Mouse (Mus musculus) gastrocnemius, postnatal 25 days (tissue): ENCODE results near the gene Polr1d. TPM values are rescaled to one million over a fixed set of nuclear protein-coding genes. Genes with fewer than 3 reads are reported as not detected.

Experiments used
- DNase-seq: peaks from one replicate; pipeline ENCODE4 v3.0.0; 2022
- total RNA-seq, 2 experiments: library from RNA; stranded (reverse); gene quantifications; 1 replicate in 1 of 2; 2 replicates in 1 of 2; pipeline ENCODE4 v1.2.3; 2021

Polr1d gene
- total RNA-seq, 2 experiments from 2014 or later = 85.3 to 87.5 TPM

- no peak for DNase-seq
Measured at GRCm38 (mm10) chr5:147135994-147136393, 59.1 kb downstream of the Polr1d start.

GRCm38 (mm10) chr5:147147340-147147739 lies 70.5 kb downstream of the Polr1d start:
- no peak for DNase-seq

- DNase-seq = no peak
Measured at GRCm38 (mm10) chr5:147154806-147155371, 78.0 kb downstream of the Polr1d start.

- DNase-seq = no peak
Measured at GRCm38 (mm10) chr5:147155449-147156133, 78.7 kb downstream of the Polr1d start.

GRCm38 (mm10) chr5:147156376-147156775 lies 79.5 kb downstream of the Polr1d start:
- no peak for DNase-seq

- no peak for DNase-seq
Measured at GRCm38 (mm10) chr5:147157441-147157840, 80.6 kb downstream of the Polr1d start.

GRCm38 (mm10) chr5:147159320-147159719 lies 82.5 kb downstream of the Polr1d start:
- no peak for DNase-seq

- DNase-seq = no peak
Measured at GRCm38 (mm10) chr5:147159792-147160191, 82.9 kb downstream of the Polr1d start.

Other genes starting within 250 kb of the Polr1d start
- gene Rpl21, start 244.2 kb upstream of the Polr1d start, total RNA-seq = 100 to 1,000 TPM; 103 to 126 TPM
- 1 to 10 TPM; 1.2 to 1.9 TPM for gene Rasl11a, start 232.0 kb upstream of the Polr1d start, total RNA-seq
- gene Gtf3a, start 128.4 kb upstream of the Polr1d start, total RNA-seq = 10 to 100 TPM; 23.6 to 25.3 TPM
- gene Mtif3, start 113.2 kb upstream of the Polr1d start, total RNA-seq = 10 to 100 TPM; 20.2 to 20.8 TPM
- 1 to 10 TPM; 2.0 to 2.3 TPM for gene Lnx2, start 464 bp upstream of the Polr1d start, total RNA-seq
- gene Gsx1, start 111.6 kb downstream of the Polr1d start, total RNA-seq = not detected
- not detected for gene Pdx1, start 192.9 kb downstream of the Polr1d start, total RNA-seq
- gene Cdx2, start 230.2 kb downstream of the Polr1d start, total RNA-seq = not detected
- not detected for gene Urad, start 245.4 kb downstream of the Polr1d start, total RNA-seq